Mouse (Mus musculus): ENCODE measurements at regions not wholly inside any gene's neighbourhood (a gene's known extent, or its start where the extent isn't known, plus 50 kb on each side); places are given as distances from the start of the nearest gene placed in this dataset.

- no peak for DNase-seq
Measured at GRCm38 (mm10) chr19:21527391-21527790, 54.1 kb upstream of the Gda start.

DNA sequence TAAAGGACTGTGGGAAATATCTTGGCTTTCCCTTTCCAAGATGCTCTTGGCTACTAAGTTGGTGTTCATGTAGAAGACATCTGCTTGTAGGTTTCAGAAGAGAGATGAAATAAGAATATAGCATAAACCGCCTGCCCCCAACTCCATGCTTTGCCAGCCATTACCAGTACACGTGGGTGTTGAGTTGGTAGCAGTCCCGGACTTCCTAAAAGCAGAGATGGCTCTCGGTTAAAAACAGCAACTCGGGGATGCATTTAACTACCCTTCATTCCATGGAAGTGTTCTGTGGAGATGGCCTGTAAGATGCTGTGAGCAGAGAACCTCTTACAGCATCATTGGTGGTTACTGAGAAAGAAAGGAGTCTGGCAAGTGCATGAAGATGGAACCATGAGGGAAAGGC lies 52.6 kb upstream of the Gda start:
- DNase-seq, result peak; percentile 87
